In genomic region chr2:31965110-31965509, GRCm38 (mm10) we compare ENCODE assay signal across 9 mouse cellular contexts. TPM values are rescaled to one million over a fixed set of nuclear protein-coding genes. Genes with fewer than 3 reads are reported as not detected.
DNase-seq lines count a peak whose midpoint lies in the region; ATAC-seq and TF ChIP-seq lines count a peak whose summit lies in the region.
"Had no signal": no experiment of that assay in that cellular context is flagged by ENCODE, and none has a peak within 500 bp of the region (broad histone marks: within the 10 kb centered on the region; RNA-seq: fewer than 3 reads in every experiment).

No protein-coding gene starts in this region.

- no peak overlapping the region for H3K27ac ChIP-seq in kidney, embryonic 16.5 days (ENCODE audit: low read length)
- H3K27ac ChIP-seq: embryonic facial prominence, embryonic 15.5 days had no signal

- H3K9me3 ChIP-seq in kidney, embryonic 16.5 days (ENCODE audit: low read length), result no peaks in the 10 kb centered on the region
- no peaks in the 10 kb centered on the region for H3K9me3 ChIP-seq in E14TG2a.4 (ENCODE audit: low read length)
- H3K9me3 ChIP-seq: embryonic facial prominence, embryonic 15.5 days had no signal

- H3K36me3 ChIP-seq in kidney, embryonic 16.5 days (ENCODE audit: insufficient read depth, low read length), result peaks cover 12% of the 10 kb centered on the region; the same call in 1 of the 2 replicates
- no peaks in the 10 kb centered on the region for H3K36me3 ChIP-seq in E14TG2a.4 (ENCODE audit: insufficient read depth, low read length)

- ATAC-seq in kidney, embryonic 16.5 days (ENCODE audit: low FRiP score, low TSS enrichment), result no peak

- TF ChIP-seq CTCF in E14TG2a.4 (conservative IDR thresholded peaks at IDR 0.05; ENCODE audit: low read length), result peak; percentile 64

- H3K4me2 ChIP-seq in kidney, embryonic 16.5 days (replicated peaks; ENCODE audit: low read depth, low read length), result no peak overlapping the region
- H3K4me2 ChIP-seq: embryonic facial prominence, embryonic 15.5 days had no signal

- H3K4me3 ChIP-seq in kidney, embryonic 16.5 days (ENCODE audit: low read length), result no peak overlapping the region
- H3K4me3 ChIP-seq in E14TG2a.4 (replicated peaks; ENCODE audit: low read length), result no peak overlapping the region
- H3K4me3 ChIP-seq: embryonic facial prominence, embryonic 15.5 days had no signal

- H3K9ac ChIP-seq in kidney, embryonic 16.5 days (replicated peaks; ENCODE audit: low read length), result no peak overlapping the region
- H3K9ac ChIP-seq: embryonic facial prominence, embryonic 15.5 days had no signal

- H3K4me1 ChIP-seq in kidney, embryonic 16.5 days (ENCODE audit: insufficient read depth, low read length), result peaks cover 28% of the 10 kb centered on the region
- H3K4me1 ChIP-seq in E14TG2a.4 (replicated peaks; ENCODE audit: low read depth, low read length), result peaks cover 56% of the 10 kb centered on the region
- H3K4me1 ChIP-seq: embryonic facial prominence, embryonic 15.5 days had no signal

- no peaks in the 10 kb centered on the region for H3K27me3 ChIP-seq in kidney, embryonic 16.5 days (ENCODE audit: insufficient read depth, low read length)
- no peaks in the 10 kb centered on the region for H3K27me3 ChIP-seq in E14TG2a.4 (ENCODE audit: insufficient read depth, low read length)
- H3K27me3 ChIP-seq: embryonic facial prominence, embryonic 15.5 days had no signal

- DNase-seq in kidney, adult 11 months, result peak; percentile 58
- peak; percentile 46 for DNase-seq in adrenal gland, postnatal 25 days
- DNase-seq in kidney, postnatal 10 days, result peak; percentile 82
- DNase-seq in spleen, adult 12 weeks (ENCODE audit: low spot score), result peak; percentile 42
- no peak for DNase-seq in left cerebral cortex, adult 9 months (ENCODE audit: low spot score in 2 of 2)
- DNase-seq in layer of hippocampus, adult 9-11 months, result no peak

RNA-seq across cellular contexts. Expression of gene Nup214, which starts 9.1 kb away (rescaled TPM):
- 70.2 and 94.1 TPM in 2 replicates for polyA plus RNA-seq in kidney, embryonic 16.5 days (2015; fragmentation: Nextera tagmentation; extraction: Ambion mirVana)
- 73.5 and 77.2 TPM in 2 replicates for total RNA-seq in adrenal gland, postnatal 25 days (2021)

RNA-seq across cellular contexts. Expression of gene Aif1l, which starts 15.2 kb away (rescaled TPM):
- polyA plus RNA-seq in kidney, embryonic 16.5 days (2015; fragmentation: Nextera tagmentation; extraction: Ambion mirVana), result 90.4 and 101 TPM in 2 replicates
- total RNA-seq in adrenal gland, postnatal 25 days (2021), result 7.1 and 11.0 TPM in 2 replicates

Comparison
In these comparisons a context has a peak if more than half of its experiments do, and no peak if none do; other contexts are left out.
1. DNase-seq: peak in kidney, adult 11 months (single experiment), adrenal gland, postnatal 25 days (single experiment), kidney, postnatal 10 days (single experiment) and spleen, adult 12 weeks (single experiment); none in left cerebral cortex, adult 9 months (0 of 2) and layer of hippocampus, adult 9-11 months (single experiment).